Mouse (Mus musculus) liver, embryonic 12.5 days (tissue): ENCODE data around the gene Tmod1. TPM values are rescaled to one million over a fixed set of nuclear protein-coding genes. Genes with fewer than 3 reads are reported as not detected.

ENCODE experiments used
- ATAC-seq: fragments of 200-750 bp; cut with Nextera tagmentation; 2 replicates; pipeline ENCODE4 v1.8.0; 2017; ENCODE audit warnings: moderate number of reproducible peaks, mild to moderate bottlenecking, moderate library complexity
- H3K27ac ChIP-seq: fragments of 300-500 bp; sonication (generic); 2 replicates; pipeline ENCODE4 v1.5.1; 2016; ENCODE audit warnings: mild to moderate bottlenecking
- H3K27me3 ChIP-seq: fragments of 300-500 bp; sonication (generic); replicated peaks from 2 replicates; pipeline ENCODE4 v1.6.1; 2016; ENCODE audit warnings: mild to moderate bottlenecking, moderate library complexity
- H3K36me3 ChIP-seq: fragments of 300-500 bp; sonication (generic); 2 replicates; pipeline ENCODE4 v1.6.1; 2016; ENCODE audit warnings: mild to moderate bottlenecking, moderate library complexity
- H3K4me1 ChIP-seq: fragments of 300-500 bp; sonication (generic); 2 replicates; pipeline ENCODE4 v1.6.1; 2016
- H3K4me2 ChIP-seq: fragments of 300-500 bp; sonication (generic); 2 replicates; pipeline ENCODE4 v1.6.1; 2016; ENCODE audit warnings: mild to moderate bottlenecking, moderate library complexity
- H3K4me3 ChIP-seq: fragments of 300-500 bp; sonication (generic); 2 replicates; pipeline ENCODE4 v1.5.1; 2016; ENCODE audit warnings: mild to moderate bottlenecking, moderate library complexity
- H3K9ac ChIP-seq: fragments of 300-500 bp; sonication (generic); 2 replicates; pipeline ENCODE4 v1.6.1; 2016; ENCODE audit warnings: mild to moderate bottlenecking, moderate library complexity
- H3K9me3 ChIP-seq: fragments of 300-500 bp; sonication (generic); replicated peaks from 2 replicates; pipeline ENCODE4 v1.6.1; 2016; ENCODE audit warnings: mild to moderate bottlenecking, moderate library complexity
- WGBS: fragments of 180-500 bp; shearing (Covaris S2); methylation state at CpG from one replicate; pipeline ENCODE4 v1.1.7; 2016; ENCODE audit not compliant: insufficient replicate concordance; 5-methylcytosine and 5-hydroxymethylcytosine counted together
- polyA plus RNA-seq: library from polyadenylated mRNA; unstranded; fragments of >200 nt; fragmentation: Nextera tagmentation; extraction: Ambion mirVana; gene quantifications from 2 replicates; pipeline ENCODE4 v1.2.1, GENCODE M21; 2016

Gene Tmod1
- polyA plus RNA-seq, 1 experiment from 2014 or later, result 45.3 TPM

DNA sequence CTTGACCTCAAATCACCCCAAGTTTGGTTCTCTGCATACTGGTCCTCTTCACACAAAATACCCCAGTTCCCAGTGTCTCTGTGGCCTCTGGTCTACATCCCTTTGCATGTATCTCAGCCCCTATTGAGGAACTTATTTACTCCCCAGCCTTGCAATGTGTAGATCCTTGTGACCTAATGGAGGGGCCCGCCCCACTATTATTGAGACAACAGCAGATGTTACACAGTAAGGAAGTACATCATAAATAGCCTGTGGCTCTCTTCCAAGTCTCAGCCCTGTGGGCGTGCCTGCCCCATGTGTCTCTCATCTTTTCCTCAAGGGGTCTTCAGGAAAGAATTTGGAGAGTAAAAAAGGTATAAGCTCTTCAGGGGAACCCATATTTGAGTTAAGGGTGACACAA lies 38.2 kb downstream of the Tmod1 start:
- Histone ChIP-seq H3K27me3 (no peaks in the 10 kb centered on the region), H3K9ac (no peak overlapping the region), H3K4me2 (no peak overlapping the region), H3K9me3 (no peaks in the 10 kb centered on the region), H3K27ac (no peak overlapping the region), H3K36me3 (peaks cover 74% of the 10 kb centered on the region), H3K4me3 (no peak overlapping the region), H3K4me1 (peaks cover 3% of the 10 kb centered on the region; the same call in 1 of the 2 replicates)
- WGBS, result 73% methylated on average over 2 of the region's 2 CpGs
- no peak for ATAC-seq

DNA sequence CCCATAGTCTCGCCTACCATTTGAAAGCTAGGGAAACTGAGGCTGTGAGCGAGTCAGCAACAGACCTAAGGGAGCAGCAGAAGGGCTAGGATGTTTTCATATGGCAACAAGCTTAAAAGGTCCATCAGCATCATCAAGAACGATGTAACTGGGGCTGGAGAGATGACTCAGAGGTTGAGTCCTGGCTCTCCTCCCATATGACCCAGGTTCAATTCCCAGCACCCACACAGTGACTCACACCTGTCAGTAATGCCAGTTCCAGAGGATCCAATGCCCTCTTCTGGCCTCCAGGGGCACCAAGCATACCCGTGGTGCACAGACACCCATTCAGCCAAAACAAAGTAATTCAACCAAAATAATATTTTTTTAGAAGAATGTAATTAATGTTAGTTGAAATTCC lies 41.5 kb downstream of the Tmod1 start:
- peaks cover 3% of the 10 kb centered on the region; the same call in 1 of the 2 replicates for H3K4me1 ChIP-seq
- no peaks in the 10 kb centered on the region for H3K9me3 ChIP-seq
- H3K9ac ChIP-seq, result no peak overlapping the region
- H3K27ac ChIP-seq, result no peak overlapping the region
- H3K4me2 ChIP-seq, result no peak overlapping the region
- H3K4me3 ChIP-seq, result no peak overlapping the region
- WGBS, result 80% methylated on average over 4 of the region's 4 CpGs
- ATAC-seq, result no peak
- no peaks in the 10 kb centered on the region for H3K27me3 ChIP-seq
- peaks cover 85% of the 10 kb centered on the region for H3K36me3 ChIP-seq

DNA sequence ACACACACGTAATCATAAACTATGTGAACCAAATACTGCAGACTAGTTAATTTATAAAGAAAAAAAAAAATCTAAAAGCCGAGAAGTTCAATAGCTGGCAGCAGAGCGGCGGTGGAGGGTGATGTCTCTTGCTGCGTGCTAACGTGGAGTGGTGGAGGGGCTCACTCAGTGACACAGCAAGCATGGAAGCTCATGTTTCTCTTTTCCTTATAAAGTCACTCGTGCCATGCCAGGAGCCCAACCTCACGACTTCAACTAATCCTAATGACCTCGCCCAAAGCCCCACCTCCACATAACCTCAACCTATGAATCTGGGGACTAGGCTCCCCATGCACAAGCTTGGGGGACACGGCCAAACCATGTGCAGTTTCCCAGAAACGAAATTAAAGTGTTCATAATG lies 43.8 kb downstream of the Tmod1 start:
- 76% methylated on average over 11 of the region's 11 CpGs for whole genome bisulfite sequencing
- no peak overlapping the region for H3K9ac ChIP-seq
- peaks cover 97% of the 10 kb centered on the region for H3K36me3 ChIP-seq

DNA sequence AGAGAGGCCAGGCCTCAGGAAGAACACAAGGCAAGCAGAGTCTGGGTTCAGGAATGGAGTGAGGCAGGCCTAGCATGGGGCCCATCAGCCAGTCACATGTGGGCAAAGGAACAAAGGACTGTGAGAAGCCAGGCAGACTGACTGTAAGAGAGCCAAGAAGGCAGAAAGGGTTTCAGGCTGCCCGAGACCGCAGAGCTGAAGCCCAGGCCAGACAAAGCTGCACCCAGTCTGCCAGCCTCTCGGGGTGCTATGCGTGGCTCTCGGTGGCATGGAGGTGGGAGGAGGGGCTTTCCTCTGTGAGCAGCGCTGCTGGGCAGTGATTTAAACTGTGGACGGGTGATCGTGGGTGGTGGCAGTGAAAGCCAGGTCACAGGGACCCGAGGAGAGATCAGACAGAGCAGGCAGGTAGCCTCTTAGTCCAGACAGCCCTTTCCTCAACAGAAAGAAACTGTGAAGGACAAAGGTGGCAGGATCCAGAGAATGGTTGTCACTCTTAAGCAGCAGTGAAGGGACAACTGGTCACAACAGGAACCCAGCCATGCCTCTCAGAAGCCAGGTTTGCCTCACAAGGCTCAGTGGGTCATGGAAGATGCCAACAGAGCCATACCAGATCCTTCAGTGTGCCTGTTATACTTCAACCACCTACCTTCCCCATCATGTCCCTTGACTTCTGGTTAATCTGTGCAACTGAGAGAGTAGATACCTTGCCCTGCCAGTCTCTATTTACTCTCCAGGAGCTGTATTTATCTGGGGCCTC lies 45.9 kb downstream of the Tmod1 start:
- peaks cover 97% of the 10 kb centered on the region for H3K36me3 ChIP-seq
- no peak overlapping the region for H3K4me3 ChIP-seq
- no peak overlapping the region for H3K4me2 ChIP-seq
- H3K27me3 ChIP-seq, result no peaks in the 10 kb centered on the region
- WGBS, result 74% methylated on average over 9 of the region's 9 CpGs
- no peak overlapping the region for H3K9ac ChIP-seq
- H3K4me1 ChIP-seq, result 0 out of 2 replicates have a peak, but pooled peaks cover 5% of the 10 kb centered on the region
- H3K27ac ChIP-seq, result no peak overlapping the region
- peak; percentile 30; the same call in 1 of the 2 replicates for ATAC-seq
- H3K9me3 ChIP-seq, result no peaks in the 10 kb centered on the region

More for the DNA sequence above, 43.8 kb downstream of the Tmod1 start:
- Histone ChIP-seq H3K9me3 (no peaks in the 10 kb centered on the region), H3K4me2 (no peak overlapping the region), H3K4me3 (no peak overlapping the region), H3K27ac (no peak overlapping the region), H3K4me1 (peaks cover 4% of the 10 kb centered on the region; the same call in 1 of the 2 replicates), H3K27me3 (no peaks in the 10 kb centered on the region)
- ATAC-seq, result no peak

DNA sequence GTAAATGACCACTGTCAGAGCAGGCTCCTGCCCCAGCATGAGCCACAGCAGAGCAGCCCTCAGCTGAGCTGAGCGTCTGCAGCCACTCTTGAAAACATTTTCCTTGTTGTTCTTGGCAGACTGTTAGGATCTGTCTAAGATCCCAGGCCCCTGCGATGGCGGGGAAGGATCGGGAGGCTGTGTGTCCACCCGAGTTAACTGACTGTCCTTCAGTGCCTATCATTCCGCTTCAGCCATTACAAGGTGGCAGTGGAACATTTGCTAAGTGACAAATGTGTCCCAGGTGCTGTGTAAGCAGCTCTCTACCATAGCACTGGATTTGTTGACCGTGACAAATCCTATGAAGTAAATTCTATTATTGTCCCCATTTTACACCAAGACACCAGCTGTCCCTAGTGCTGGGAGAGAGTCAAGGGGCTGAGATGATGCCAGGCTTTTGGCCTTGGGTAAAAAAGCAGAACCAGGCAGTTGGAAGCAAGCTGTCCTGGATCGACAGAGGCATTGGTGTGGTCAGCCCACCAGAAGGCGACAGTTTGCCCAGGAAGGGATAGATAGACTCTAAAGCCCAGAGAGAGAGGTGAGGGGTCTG lies 46.6 kb downstream of the Tmod1 start:
- 0 out of 2 replicates have a peak, but pooled peaks cover 5% of the 10 kb centered on the region for H3K4me1 ChIP-seq
- no peak for ATAC-seq
- no peak overlapping the region for H3K4me3 ChIP-seq
- H3K9ac ChIP-seq, result no peak overlapping the region
- no peak overlapping the region for H3K4me2 ChIP-seq
- WGBS, result 78% methylated on average over 9 of the region's 9 CpGs
- no peaks in the 10 kb centered on the region for H3K9me3 ChIP-seq
- H3K36me3 ChIP-seq, result peaks cover 97% of the 10 kb centered on the region
- no peaks in the 10 kb centered on the region for H3K27me3 ChIP-seq
- no peak overlapping the region for H3K27ac ChIP-seq

DNA sequence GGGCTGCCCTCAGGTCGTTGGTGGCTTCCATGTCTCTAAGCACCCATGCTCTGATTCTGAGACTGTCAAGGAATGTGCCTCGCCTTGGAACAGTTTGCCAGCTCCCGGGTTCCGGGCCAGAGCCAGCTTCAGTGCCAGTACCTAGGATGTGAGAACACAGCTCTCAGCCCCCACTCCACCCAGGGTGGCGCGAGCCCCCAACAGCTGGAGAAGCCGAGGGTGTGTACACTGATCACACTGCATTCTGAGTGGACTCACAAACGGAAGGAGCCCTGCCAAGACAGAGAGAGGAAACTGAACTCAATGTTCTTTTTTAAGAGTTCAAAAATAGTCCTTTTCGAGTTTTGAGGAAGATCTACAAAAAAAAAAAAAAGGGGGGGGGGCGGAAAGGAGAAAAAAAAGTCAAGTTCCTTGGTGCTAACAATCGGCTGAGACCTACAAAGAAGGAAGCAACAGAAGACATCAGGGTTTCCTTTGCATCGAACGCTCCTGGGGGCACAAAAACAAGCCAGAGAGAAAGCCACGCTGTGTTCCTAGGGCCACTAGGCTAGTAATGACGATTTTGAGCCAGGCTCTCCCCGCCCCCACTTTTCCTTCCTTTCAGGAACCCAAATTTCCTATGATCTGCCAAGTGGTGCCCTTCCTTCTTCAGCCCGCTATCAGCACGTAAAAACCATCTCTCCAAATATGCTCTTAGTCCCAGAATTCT lies 48.1 kb downstream of the Tmod1 start:
- H3K4me2 ChIP-seq, result no peak overlapping the region
- 61% methylated on average over 18 of the region's 18 CpGs for WGBS
- no peaks in the 10 kb centered on the region for H3K9me3 ChIP-seq
- H3K27ac ChIP-seq, result no peak overlapping the region
- no peak overlapping the region for H3K4me3 ChIP-seq
- H3K4me1 ChIP-seq, result 0 out of 2 replicates have a peak, but pooled peaks cover 5% of the 10 kb centered on the region
- ATAC-seq, result no peak
- no peak overlapping the region for H3K9ac ChIP-seq
- peaks cover 100% of the 10 kb centered on the region for H3K36me3 ChIP-seq
- H3K27me3 ChIP-seq, result no peaks in the 10 kb centered on the region

DNA sequence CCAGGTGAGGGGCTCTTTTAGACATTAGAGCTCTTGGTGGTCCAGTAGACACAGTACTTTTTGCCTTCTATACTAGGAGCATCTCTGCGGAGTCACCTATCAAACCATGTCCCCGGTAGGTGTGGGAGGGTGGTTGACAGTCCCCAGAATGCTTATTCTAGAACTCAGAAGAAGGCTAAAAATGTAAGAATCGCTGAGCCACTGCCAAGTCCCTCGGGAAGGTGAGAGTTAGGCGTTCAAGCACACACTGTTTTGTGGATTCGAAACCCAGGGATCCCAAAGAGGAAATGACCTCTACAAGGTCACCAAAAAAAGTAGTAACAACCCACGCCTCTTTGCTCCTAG lies 48.7 kb downstream of the Tmod1 start:
- peaks cover 100% of the 10 kb centered on the region for H3K36me3 ChIP-seq

DNA sequence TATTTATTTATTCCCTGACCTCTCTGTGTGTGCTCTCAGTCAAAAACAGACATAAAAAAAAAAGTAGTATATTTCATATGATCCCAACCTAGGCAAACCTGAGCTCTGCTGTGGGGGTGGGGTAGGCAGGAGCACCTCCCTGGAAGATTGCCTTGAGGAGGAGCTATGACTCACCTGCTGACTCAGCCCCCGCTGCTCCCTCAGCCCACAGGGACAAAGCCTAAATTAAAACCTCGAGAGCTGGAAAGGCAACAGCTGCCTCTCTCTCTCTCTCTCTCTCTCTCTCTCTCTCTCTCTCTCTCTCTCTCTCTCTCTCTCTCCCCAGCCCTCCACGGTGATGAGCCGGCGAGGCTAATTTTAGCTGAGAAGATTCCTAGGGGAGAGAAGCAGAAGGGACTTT lies 49.1 kb downstream of the Tmod1 start:
- Histone ChIP-seq H3K9me3 (no peaks in the 10 kb centered on the region), H3K4me1 (0 out of 2 replicates have a peak, but pooled peaks cover 5% of the 10 kb centered on the region), H3K27ac (no peak overlapping the region), H3K9ac (no peak overlapping the region), H3K36me3 (peaks cover 100% of the 10 kb centered on the region), H3K4me3 (no peak overlapping the region), H3K27me3 (no peaks in the 10 kb centered on the region), H3K4me2 (no peak overlapping the region)
- ATAC-seq, result no peak
- 53% methylated on average over 5 of the region's 5 CpGs for WGBS

More for the DNA sequence above, 48.7 kb downstream of the Tmod1 start:
- H3K27ac ChIP-seq, result no peak overlapping the region
- H3K4me1 ChIP-seq, result 0 out of 2 replicates have a peak, but pooled peaks cover 5% of the 10 kb centered on the region
- no peaks in the 10 kb centered on the region for H3K27me3 ChIP-seq
- no peak for ATAC-seq
- no peaks in the 10 kb centered on the region for H3K9me3 ChIP-seq
- 81% methylated on average over 7 of the region's 7 CpGs for WGBS
- no peak overlapping the region for H3K9ac ChIP-seq
- no peak overlapping the region for H3K4me3 ChIP-seq
- H3K4me2 ChIP-seq, result no peak overlapping the region

DNA sequence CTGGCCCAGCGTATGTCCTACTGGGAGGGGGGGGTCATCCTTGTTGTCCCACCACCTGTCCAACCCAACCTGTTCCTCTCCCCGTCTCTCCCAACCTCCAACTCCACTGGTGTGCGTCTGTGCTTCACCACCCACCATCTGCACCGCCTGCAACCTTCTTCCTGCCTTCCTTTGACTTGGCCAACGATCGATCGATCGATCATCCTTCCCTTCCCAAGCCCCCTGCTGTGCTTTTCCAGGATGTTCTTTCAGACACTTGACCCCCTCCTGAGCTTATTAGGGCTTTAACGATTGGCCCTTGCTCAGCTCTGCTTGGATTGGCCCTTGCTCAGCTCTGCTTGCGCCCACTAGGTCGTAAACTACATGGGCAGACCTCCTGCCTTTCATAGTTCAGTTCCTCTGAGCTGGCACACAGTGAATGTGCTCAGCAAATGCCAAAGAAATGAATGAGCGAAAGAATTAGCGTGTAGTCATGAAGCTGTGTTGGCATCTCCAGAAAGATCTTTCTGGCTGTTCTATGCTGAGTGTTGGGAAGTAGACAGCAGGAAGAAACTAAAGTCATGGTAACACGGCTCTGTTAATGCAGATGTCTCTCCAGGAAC lies 50.9 kb downstream of the Tmod1 start:
- Histone ChIP-seq H3K36me3 (peaks cover 100% of the 10 kb centered on the region), H3K4me3 (no peak overlapping the region), H3K4me2 (no peak overlapping the region), H3K9ac (no peak overlapping the region), H3K4me1 (0 out of 2 replicates have a peak, but pooled peaks cover 5% of the 10 kb centered on the region), H3K27me3 (no peaks in the 10 kb centered on the region), H3K27ac (no peak overlapping the region), H3K9me3 (no peaks in the 10 kb centered on the region)
- WGBS, result 94% methylated on average over 14 of the region's 14 CpGs
- no peak for ATAC-seq

DNA sequence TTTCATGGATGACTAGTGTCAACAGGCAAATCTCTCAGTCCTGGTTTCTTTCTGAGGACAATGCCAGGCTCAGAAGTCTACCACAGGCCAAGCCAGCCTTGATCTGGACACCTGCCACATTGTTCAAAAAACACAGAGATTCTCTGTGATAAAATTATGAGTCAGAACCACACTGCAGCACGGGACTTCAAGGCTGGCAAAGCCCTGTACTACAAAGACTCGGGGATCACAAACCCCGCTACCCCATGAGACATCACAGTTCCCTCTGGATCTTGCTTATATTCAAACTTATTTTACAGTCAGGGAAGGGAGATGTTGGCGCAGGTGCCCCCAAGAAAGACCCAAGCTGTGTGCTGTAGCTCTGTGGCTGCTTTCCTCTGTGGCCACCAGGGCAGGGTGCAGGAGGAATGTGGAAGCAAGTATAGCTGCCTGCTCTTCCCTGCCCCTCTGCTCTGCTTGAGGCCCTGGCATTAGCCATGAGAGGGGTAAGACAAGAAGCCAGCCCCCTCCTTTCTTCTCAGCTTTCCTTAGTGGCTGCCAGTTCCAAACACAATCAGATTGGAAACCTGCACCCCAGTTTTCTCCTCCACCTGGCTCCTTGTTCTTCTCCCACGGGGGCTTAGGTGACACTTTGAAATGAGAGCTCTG lies 53.8 kb downstream of the Tmod1 start:
- H3K9me3 ChIP-seq, result no peaks in the 10 kb centered on the region
- H3K4me2 ChIP-seq, result no peak overlapping the region
- no peak overlapping the region for H3K4me3 ChIP-seq
- H3K27me3 ChIP-seq, result no peaks in the 10 kb centered on the region
- no peak for ATAC-seq
- H3K4me1 ChIP-seq, result 0 out of 2 replicates have a peak, but pooled peaks cover 4% of the 10 kb centered on the region
- H3K27ac ChIP-seq, result no peak overlapping the region
- peaks cover 100% of the 10 kb centered on the region for H3K36me3 ChIP-seq
- H3K9ac ChIP-seq, result no peak overlapping the region
- 88% methylated on average over 5 of the region's 5 CpGs for WGBS

DNA sequence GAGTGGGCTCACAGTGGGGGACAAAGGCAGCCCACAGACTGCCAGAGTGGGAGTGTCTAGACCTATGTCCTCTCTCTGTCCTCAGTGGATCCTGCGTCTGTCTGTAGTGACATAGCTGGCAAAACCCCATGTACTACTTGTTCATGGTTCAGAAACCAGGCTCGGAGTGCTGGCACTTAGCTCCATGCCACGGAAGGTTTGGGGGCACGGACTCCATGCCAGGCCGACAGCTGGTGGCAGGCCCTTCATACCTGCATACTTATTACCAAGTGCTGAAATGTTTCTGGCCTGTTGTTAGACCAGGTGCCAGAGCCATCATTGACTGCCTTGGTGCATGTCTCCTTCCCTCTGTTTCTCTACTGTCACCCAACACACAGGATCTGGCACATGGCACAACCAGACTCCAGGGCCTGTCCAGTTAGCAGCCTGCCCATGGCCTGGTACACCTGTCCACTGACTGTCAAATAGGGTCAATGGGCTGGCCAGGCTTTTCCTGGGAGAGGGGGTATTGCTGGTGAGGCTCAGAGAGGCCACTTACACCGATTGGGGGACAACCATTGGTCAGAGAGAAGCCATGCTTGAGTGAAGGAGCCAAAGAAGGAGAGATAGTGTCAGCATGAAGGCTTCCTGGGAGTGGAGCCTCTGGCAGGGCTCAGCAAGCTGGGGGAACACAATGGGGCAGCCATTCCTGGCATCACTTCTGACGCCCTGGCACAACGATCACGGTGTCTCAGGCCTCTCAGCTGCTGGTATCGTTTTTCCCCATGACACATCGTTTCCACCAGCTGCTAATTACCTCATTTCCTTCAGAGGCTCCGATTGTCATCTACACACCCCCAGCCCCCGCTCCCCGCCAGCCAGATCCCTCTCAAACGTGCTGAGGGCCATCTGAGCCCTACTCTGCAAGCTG lies 56.4 kb downstream of the Tmod1 start:
- peaks cover 100% of the 10 kb centered on the region for H3K36me3 ChIP-seq
- no peak overlapping the region for H3K27ac ChIP-seq
- 66% methylated on average over 15 of the region's 15 CpGs for WGBS

More for the DNA sequence above, 56.4 kb downstream of the Tmod1 start:
- H3K27me3 ChIP-seq, result no peaks in the 10 kb centered on the region
- no peak overlapping the region for H3K4me3 ChIP-seq
- H3K4me1 ChIP-seq, result no peaks in the 10 kb centered on the region
- H3K9ac ChIP-seq, result no peak overlapping the region
- ATAC-seq, result no peak
- H3K9me3 ChIP-seq, result no peaks in the 10 kb centered on the region
- H3K4me2 ChIP-seq, result no peak overlapping the region
